Mouse (Mus musculus): Measurements from ENCODE around the gene Atp6v0a1. TPM values are rescaled to one million over a fixed set of nuclear protein-coding genes. Genes with fewer than 3 reads are reported as not detected.
A peak's percentile ranks its signal among the peaks of the same experiment; 100 is the strongest.

Gene Atp6v0a1
- polyA plus RNA-seq, 1 experiment = 33.7 TPM

DNA sequence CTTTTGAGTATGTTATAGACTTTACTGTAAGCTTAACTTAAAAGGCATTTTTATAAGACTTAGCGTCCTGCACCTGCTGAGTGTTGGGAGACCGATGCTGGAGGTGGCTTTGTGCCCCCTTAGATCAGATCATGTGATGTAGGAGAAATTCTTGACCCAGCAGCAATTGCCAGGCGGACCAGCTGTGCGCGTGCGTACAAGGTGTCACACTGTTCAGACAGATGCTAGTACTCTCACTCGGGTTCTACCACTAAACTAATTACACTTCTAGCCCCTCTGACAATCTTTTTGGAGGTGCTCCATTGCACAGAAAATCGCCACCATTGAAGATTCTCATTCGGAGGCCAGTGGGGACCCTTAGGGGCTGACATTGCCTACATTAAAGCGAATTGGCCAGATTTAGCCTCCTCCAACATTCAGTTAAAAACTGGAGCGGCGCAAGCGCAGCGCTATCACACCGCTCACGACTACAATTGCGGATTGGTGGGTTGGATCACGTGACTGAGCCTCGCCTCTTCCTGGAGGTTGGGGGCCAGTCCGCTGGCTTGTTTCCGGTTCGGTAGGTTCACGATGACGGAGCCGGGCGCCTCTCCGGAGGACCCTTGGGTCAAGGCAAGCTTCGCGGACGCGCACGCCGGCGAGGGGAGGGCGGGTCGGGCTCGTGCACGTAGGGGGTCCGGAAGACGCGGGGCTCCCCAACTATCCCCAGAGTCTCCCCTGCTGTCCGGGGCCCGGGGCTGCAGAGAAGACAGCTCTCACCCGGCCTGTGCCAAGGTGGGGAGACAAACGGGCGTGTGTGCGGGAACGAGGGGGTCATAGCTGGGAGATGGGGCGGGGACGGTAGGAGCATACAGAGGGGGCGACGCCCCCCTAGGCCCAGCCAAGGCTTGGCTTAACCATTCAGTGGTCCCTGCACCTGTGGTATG, 77.8 kb downstream of the Atp6v0a1 start, which contains the start of gene Mlx:
Gene Mlx, plus strand, starts transcription at position 522 of the 926 bp plus-strand sequence.
- H3K27ac ChIP-seq (ENCODE audit: insufficient read depth, low read length) = peak within 1 kb of the TSS; percentile 62
- H3K9ac ChIP-seq (ENCODE audit: low read depth, poor library complexity, severe bottlenecking) = peak within 1 kb of the TSS; percentile 74
- TF ChIP-seq CTCF (IDR thresholded peaks at IDR 0.05; ENCODE audit: low read depth, low read length) (no peak), EP300 (IDR thresholded peaks at IDR 0.05; ENCODE audit: insufficient read depth, low read depth, low read length) (0 out of 2 replicates have a peak, but pooled peaks have one; percentile 27), POLR2A (IDR thresholded peaks at IDR 0.05; ENCODE audit: insufficient read depth, low read length) (peak; percentile 52)
- peaks cover 3% of the 10 kb centered on the region for H3K4me1 ChIP-seq (ENCODE audit: control insufficient read depth, insufficient read depth, low read length)
- peaks cover 29% of the 10 kb centered on the region for H3K36me3 ChIP-seq (ENCODE audit: control insufficient read depth, insufficient read depth, low read length, poor library complexity, severe bottlenecking)
- H3K4me3 ChIP-seq (ENCODE audit: low read depth, low read length) = peak within 1 kb of the TSS; percentile 68
- no peaks in the 10 kb centered on the region for H3K9me3 ChIP-seq (replicated peaks; ENCODE audit: control insufficient read depth, insufficient read depth, low read length, poor library complexity, severe bottlenecking)
- H3K27me3 ChIP-seq (ENCODE audit: control insufficient read depth, insufficient read depth, low read length, poor library complexity, severe bottlenecking) = no peaks in the 10 kb centered on the region

GRCm38 (mm10) chr11:101087682-101088055, 78.4 kb downstream of the Atp6v0a1 start:
- Histone ChIP-seq H3K4me3 (ENCODE audit: low read depth, low read length) (peak overlapping the region; percentile 68), H3K36me3 (ENCODE audit: control insufficient read depth, insufficient read depth, low read length, poor library complexity, severe bottlenecking) (peaks cover 36% of the 10 kb centered on the region), H3K4me1 (ENCODE audit: control insufficient read depth, insufficient read depth, low read length) (peaks cover 3% of the 10 kb centered on the region), H3K27me3 (ENCODE audit: control insufficient read depth, insufficient read depth, low read length, poor library complexity, severe bottlenecking) (no peaks in the 10 kb centered on the region), H3K9ac (ENCODE audit: low read depth, poor library complexity, severe bottlenecking) (peak overlapping the region; percentile 74), H3K9me3 (replicated peaks; ENCODE audit: control insufficient read depth, insufficient read depth, low read length, poor library complexity, severe bottlenecking) (no peaks in the 10 kb centered on the region), H3K27ac (ENCODE audit: insufficient read depth, low read length) (no peak overlapping the region)
- TF ChIP-seq EP300 (IDR thresholded peaks at IDR 0.05; ENCODE audit: insufficient read depth, low read depth, low read length) (no peak), CTCF (IDR thresholded peaks at IDR 0.05; ENCODE audit: low read depth, low read length) (no peak), POLR2A (IDR thresholded peaks at IDR 0.05; ENCODE audit: insufficient read depth, low read length) (no peak)

DNA sequence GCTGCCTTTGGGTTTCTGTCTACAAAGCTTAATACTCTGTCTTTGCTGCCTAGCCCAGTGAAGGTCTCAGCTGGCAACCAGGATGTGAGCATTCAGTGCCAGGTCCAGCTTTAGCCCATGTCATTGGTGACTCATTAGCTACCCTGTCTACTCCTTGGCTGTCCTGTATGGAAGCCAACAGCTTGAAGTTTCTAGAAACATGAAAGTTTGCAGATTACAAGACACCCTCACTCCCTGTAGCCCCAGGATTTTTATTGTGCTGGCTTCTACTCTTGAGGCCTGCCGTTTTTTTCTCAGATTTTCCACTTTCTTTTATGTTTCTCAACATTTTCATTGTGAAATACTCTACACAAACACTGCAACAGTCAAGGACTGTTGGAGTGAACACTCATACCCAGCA, 80.7 kb downstream of the Atp6v0a1 start:
- Histone ChIP-seq H3K4me1 (ENCODE audit: control insufficient read depth, insufficient read depth, low read length) (peaks cover 1% of the 10 kb centered on the region), H3K27me3 (ENCODE audit: control insufficient read depth, insufficient read depth, low read length, poor library complexity, severe bottlenecking) (no peaks in the 10 kb centered on the region), H3K9ac (ENCODE audit: low read depth, poor library complexity, severe bottlenecking) (no peak overlapping the region), H3K9me3 (replicated peaks; ENCODE audit: control insufficient read depth, insufficient read depth, low read length, poor library complexity, severe bottlenecking) (no peaks in the 10 kb centered on the region), H3K27ac (ENCODE audit: insufficient read depth, low read length) (no peak overlapping the region), H3K4me3 (ENCODE audit: low read depth, low read length) (no peak overlapping the region), H3K36me3 (ENCODE audit: control insufficient read depth, insufficient read depth, low read length, poor library complexity, severe bottlenecking) (peaks cover 46% of the 10 kb centered on the region)
- TF ChIP-seq EP300 (IDR thresholded peaks at IDR 0.05; ENCODE audit: insufficient read depth, low read depth, low read length) (no peak), CTCF (IDR thresholded peaks at IDR 0.05; ENCODE audit: low read depth, low read length) (no peak), POLR2A (IDR thresholded peaks at IDR 0.05; ENCODE audit: insufficient read depth, low read length) (no peak)

- Histone ChIP-seq H3K9ac (ENCODE audit: low read depth, poor library complexity, severe bottlenecking) (peak overlapping the region; percentile 91), H3K27ac (ENCODE audit: insufficient read depth, low read length) (no peak overlapping the region), H3K9me3 (replicated peaks; ENCODE audit: control insufficient read depth, insufficient read depth, low read length, poor library complexity, severe bottlenecking) (no peaks in the 10 kb centered on the region), H3K4me3 (ENCODE audit: low read depth, low read length) (peak overlapping the region; percentile 97), H3K4me1 (ENCODE audit: control insufficient read depth, insufficient read depth, low read length) (no peaks in the 10 kb centered on the region), H3K27me3 (ENCODE audit: control insufficient read depth, insufficient read depth, low read length, poor library complexity, severe bottlenecking) (no peaks in the 10 kb centered on the region), H3K36me3 (ENCODE audit: control insufficient read depth, insufficient read depth, low read length, poor library complexity, severe bottlenecking) (peaks cover 57% of the 10 kb centered on the region)
- TF ChIP-seq CTCF (IDR thresholded peaks at IDR 0.05; ENCODE audit: low read depth, low read length) = no peak
- no peak for TF ChIP-seq POLR2A (IDR thresholded peaks at IDR 0.05; ENCODE audit: insufficient read depth, low read length)
- TF ChIP-seq EP300 (IDR thresholded peaks at IDR 0.05; ENCODE audit: insufficient read depth, low read depth, low read length) = no peak
These were observed 85.7 kb downstream of the Atp6v0a1 start for GRCm38 (mm10) chr11:101094930-101095313.

- H3K4me3 ChIP-seq (ENCODE audit: low read depth, low read length) = peak within 1 kb of the TSS; percentile 97
- H3K9ac ChIP-seq (ENCODE audit: low read depth, poor library complexity, severe bottlenecking) = peak within 1 kb of the TSS; percentile 91
- no peaks in the 10 kb centered on the region for H3K27me3 ChIP-seq (ENCODE audit: control insufficient read depth, insufficient read depth, low read length, poor library complexity, severe bottlenecking)
- H3K9me3 ChIP-seq (replicated peaks; ENCODE audit: control insufficient read depth, insufficient read depth, low read length, poor library complexity, severe bottlenecking) = no peaks in the 10 kb centered on the region
- TF ChIP-seq POLR2A (IDR thresholded peaks at IDR 0.05; ENCODE audit: insufficient read depth, low read length) (no peak), CTCF (IDR thresholded peaks at IDR 0.05; ENCODE audit: low read depth, low read length) (peak; percentile 70)
- H3K36me3 ChIP-seq (ENCODE audit: control insufficient read depth, insufficient read depth, low read length, poor library complexity, severe bottlenecking) = peaks cover 57% of the 10 kb centered on the region
- H3K4me1 ChIP-seq (ENCODE audit: control insufficient read depth, insufficient read depth, low read length) = no peaks in the 10 kb centered on the region
- peak within 1 kb of the TSS; percentile 55; the same call in 1 of the 2 replicates for H3K27ac ChIP-seq (ENCODE audit: insufficient read depth, low read length)
These were observed 86.2 kb downstream of the Atp6v0a1 start, which contains the start of gene Psmc3ip for GRCm38 (mm10) chr11:101095314-101096024. TSS of gene Psmc3ip (minus strand) at chr11:101095436.
